Mouse (Mus musculus) adrenal gland, postnatal 14 days (tissue): ENCODE data around the gene Slc22a12. TPM values are rescaled to one million over a fixed set of nuclear protein-coding genes. Genes with fewer than 3 reads are reported as not detected.

Source experiments
- DNase-seq: peaks from one replicate; pipeline ENCODE4 v3.0.0; 2021; ENCODE audit warnings: mixed read lengths
- total RNA-seq: library from RNA; stranded (reverse); gene quantifications from 2 replicates; pipeline ENCODE4 v1.2.3, GENCODE M21; 2021

The Slc22a12 gene
- total RNA-seq, 1 experiment from 2014 or later, result not detected

- DNase-seq, result peak; percentile 1
Measured at GRCm38 (mm10) chr19:6541521-6541920, 1.3 kb downstream of the Slc22a12 start.

GRCm38 (mm10) chr19:6540191-6540590 is 2.6 kb downstream of the Slc22a12 start:
- DNase-seq, result no peak

GRCm38 (mm10) chr19:6539592-6539991 is 3.2 kb downstream of the Slc22a12 start:
- peak; percentile 13 for DNase-seq

- peak; percentile 1 for DNase-seq
Measured at GRCm38 (mm10) chr19:6538546-6538945, 4.3 kb downstream of the Slc22a12 start.

- DNase-seq, result no peak
Measured at GRCm38 (mm10) chr19:6537526-6537925, 5.3 kb downstream of the Slc22a12 start.

- DNase-seq, result no peak
Measured at GRCm38 (mm10) chr19:6536696-6537095, 6.1 kb downstream of the Slc22a12 start.

- no peak for DNase-seq
Measured at GRCm38 (mm10) chr19:6536201-6536600, 6.6 kb downstream of the Slc22a12 start.

- no peak for DNase-seq
Measured at GRCm38 (mm10) chr19:6534118-6534415, 8.8 kb downstream of the Slc22a12 start.

- DNase-seq, result no peak
Measured at GRCm38 (mm10) chr19:6533290-6534117, 9.3 kb downstream of the Slc22a12 start.

- DNase-seq, result peak; percentile 69
Measured at GRCm38 (mm10) chr19:6532656-6533055, 10.2 kb downstream of the Slc22a12 start.

- DNase-seq, result peak; percentile 84
Measured at GRCm38 (mm10) chr19:6531832-6532471, 10.9 kb downstream of the Slc22a12 start.

- DNase-seq, result peak; percentile 70
Measured at GRCm38 (mm10) chr19:6531011-6531631, 11.7 kb downstream of the Slc22a12 start.

- DNase-seq, result no peak
Measured at GRCm38 (mm10) chr19:6530359-6530758, 12.5 kb downstream of the Slc22a12 start.

GRCm38 (mm10) chr19:6529265-6529985 is 13.4 kb downstream of the Slc22a12 start:
- DNase-seq, result peak; percentile 63

- DNase-seq, result no peak
Measured at GRCm38 (mm10) chr19:6527839-6528531, 14.8 kb downstream of the Slc22a12 start.

- DNase-seq, result no peak
Measured at GRCm38 (mm10) chr19:6527439-6527838, 15.4 kb downstream of the Slc22a12 start.

- no peak for DNase-seq
Measured at GRCm38 (mm10) chr19:6526010-6526409, 16.8 kb downstream of the Slc22a12 start.

- no peak for DNase-seq
Measured at GRCm38 (mm10) chr19:6525023-6525422, 17.8 kb downstream of the Slc22a12 start.

GRCm38 (mm10) chr19:6522289-6522688 is 20.5 kb downstream of the Slc22a12 start:
- DNase-seq, result no peak

- no peak for DNase-seq
Measured at GRCm38 (mm10) chr19:6521630-6522029, 21.2 kb downstream of the Slc22a12 start.

GRCm38 (mm10) chr19:6519483-6519882 is 23.3 kb downstream of the Slc22a12 start:
- peak; percentile 36 for DNase-seq

- no peak for DNase-seq
Measured at GRCm38 (mm10) chr19:6518601-6519000, 24.2 kb downstream of the Slc22a12 start.
